Mouse (Mus musculus) megakaryocyte, embryonic 14.5 days (primary cell): Measurements from ENCODE around the gene Pdss2.

ENCODE experiments used
- FLI1 ChIP-seq: IDR thresholded peaks from 2 replicates; pipeline ENCODE4 v1.6.1; 2012; ENCODE audit warnings: low read length, inconsistent platforms, mixed read lengths
- GATA1 ChIP-seq: IDR thresholded peaks from 3 replicates; pipeline ENCODE4 v1.6.1; 2012; ENCODE audit warnings: mixed read lengths, low read length, inconsistent platforms, borderline replicate concordance

DNA sequence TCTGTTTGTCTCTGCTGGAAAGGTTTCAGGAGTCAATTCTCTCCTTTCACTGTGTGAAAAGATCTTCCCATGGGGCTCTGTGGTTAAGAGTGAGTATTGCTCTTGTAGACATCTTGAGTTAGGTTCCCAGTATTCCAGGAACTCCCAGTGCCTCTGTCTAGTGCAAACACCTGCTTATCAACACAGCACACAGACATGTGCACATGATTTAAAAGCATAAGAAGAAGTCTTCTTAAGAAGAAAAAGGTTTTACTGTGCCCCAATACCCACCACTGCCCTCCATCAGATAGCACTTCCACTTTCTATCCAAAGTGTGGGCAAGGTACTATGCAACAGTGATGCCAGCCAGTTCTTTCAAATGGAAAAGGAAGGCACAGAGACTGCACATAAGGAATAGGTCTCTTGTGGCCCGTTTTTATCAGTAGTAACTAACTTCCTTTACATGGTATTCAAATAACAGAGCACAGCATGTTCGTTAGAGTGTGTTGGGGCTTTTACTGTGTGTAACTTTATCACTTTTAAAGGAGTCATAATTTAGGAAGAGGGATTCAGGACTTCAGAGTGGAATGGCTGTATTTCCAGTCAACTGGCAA, 69.4 kb downstream of the Pdss2 start:
- TF ChIP-seq FLI1 (no peak), GATA1 (no peak)
